Mouse (Mus musculus): Measurements from ENCODE around the gene Lingo1. TPM values are rescaled to one million over a fixed set of nuclear protein-coding genes. Genes with fewer than 3 reads are reported as not detected.
A peak's percentile ranks its signal among the peaks of the same experiment; 100 is the strongest.

The Lingo1 gene
- polyA plus RNA-seq, 1 experiment from 2014 or later: 2.2 TPM

DNA sequence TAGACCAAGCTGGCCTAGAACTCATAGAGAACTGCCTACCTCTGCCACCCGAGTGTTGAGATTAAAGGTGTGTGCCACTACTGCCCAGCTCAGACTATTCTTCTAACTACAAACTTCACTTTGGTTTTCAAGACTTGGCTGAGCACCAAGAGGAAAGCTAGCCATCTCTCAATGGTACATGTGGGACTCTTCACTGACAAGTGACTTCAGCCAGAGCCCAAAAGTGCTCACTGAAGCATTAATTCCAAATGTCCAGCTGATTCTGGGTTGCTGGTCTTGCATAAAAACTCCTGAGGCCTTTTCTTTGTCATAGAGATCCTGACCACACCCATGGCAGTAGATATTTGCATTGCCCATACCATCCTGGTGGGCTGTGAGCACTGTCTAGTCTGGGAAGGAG lies 81.9 kb downstream of the Lingo1 start:
- no peak overlapping the region for H3K9ac ChIP-seq
- 76% methylated on average over 1 of the region's 1 CpGs for WGBS
- H3K4me3 ChIP-seq (replicated peaks): no peak overlapping the region
- no peaks in the 10 kb centered on the region for H3K4me1 ChIP-seq (replicated peaks)
- no peaks in the 10 kb centered on the region for H3K36me3 ChIP-seq
- H3K27me3 ChIP-seq (replicated peaks): peaks cover 4% of the 10 kb centered on the region; the same call in 1 of the 2 replicates
- H3K9me3 ChIP-seq: no peaks in the 10 kb centered on the region
- H3K4me2 ChIP-seq (replicated peaks): no peak overlapping the region
- ATAC-seq: no peak
- H3K27ac ChIP-seq: no peak overlapping the region

DNA sequence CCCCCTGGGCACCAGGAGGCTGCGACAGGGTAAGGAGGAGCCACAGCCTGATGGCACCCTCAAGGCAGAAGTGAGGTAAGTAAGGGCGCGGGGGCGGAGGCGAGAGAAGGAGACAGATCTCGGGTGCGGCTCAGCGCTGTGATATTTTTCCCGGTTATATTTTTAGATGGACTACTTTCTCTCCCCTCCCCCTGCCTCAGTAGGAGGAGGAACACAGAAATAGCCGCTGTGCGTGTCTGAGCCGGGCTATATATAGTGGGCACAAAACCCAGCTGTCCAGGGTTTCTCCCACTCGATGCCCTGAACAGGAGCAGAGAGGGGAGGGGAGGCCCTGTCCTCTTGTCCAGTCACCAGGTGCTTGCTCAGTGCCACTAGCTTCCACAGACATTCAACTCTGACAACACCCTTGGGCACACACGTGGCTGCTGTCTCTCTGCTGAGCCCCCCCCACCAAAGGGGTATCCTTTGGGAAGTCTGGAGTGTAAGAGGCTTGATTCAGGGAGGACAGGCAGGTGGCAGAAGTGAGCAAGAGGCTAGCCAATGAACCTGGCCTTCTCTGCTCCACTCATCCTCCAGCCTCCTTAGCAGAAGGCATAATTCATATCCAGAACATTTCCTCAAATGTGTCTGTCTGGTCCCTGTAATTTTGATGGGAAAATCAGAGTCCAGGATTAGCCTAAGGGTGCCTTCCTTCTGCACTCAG lies 83.5 kb downstream of the Lingo1 start:
- no peak for ATAC-seq
- Histone ChIP-seq H3K27ac (no peak overlapping the region), H3K36me3 (no peaks in the 10 kb centered on the region), H3K4me3 (replicated peaks) (no peak overlapping the region), H3K4me1 (replicated peaks) (no peaks in the 10 kb centered on the region), H3K27me3 (replicated peaks) (no peaks in the 10 kb centered on the region; the same call in 1 of the 2 replicates), H3K9ac (no peak overlapping the region), H3K9me3 (no peaks in the 10 kb centered on the region), H3K4me2 (replicated peaks) (no peak overlapping the region)
- WGBS: 67% methylated on average over 14 of the region's 14 CpGs

GRCm38 (mm10) chr9:56710958-56711357 lies 85.3 kb downstream of the Lingo1 start:
- Histone ChIP-seq H3K4me1 (replicated peaks) (0 out of 2 replicates have a peak, but pooled peaks cover 8% of the 10 kb centered on the region), H3K36me3 (no peaks in the 10 kb centered on the region), H3K9ac (no peak overlapping the region), H3K27ac (no peak overlapping the region), H3K4me3 (replicated peaks) (no peak overlapping the region), H3K4me2 (replicated peaks) (no peak overlapping the region), H3K9me3 (no peaks in the 10 kb centered on the region), H3K27me3 (replicated peaks) (no peaks in the 10 kb centered on the region; the same call in 1 of the 2 replicates)
- ATAC-seq: no peak
- 77% methylated on average over 6 of the region's 6 CpGs for WGBS

- ATAC-seq: no peak
- no peaks in the 10 kb centered on the region for H3K36me3 ChIP-seq
- no peak overlapping the region for H3K9ac ChIP-seq
- H3K9me3 ChIP-seq: no peaks in the 10 kb centered on the region
- H3K27ac ChIP-seq: no peak overlapping the region
- 29% methylated on average over 15 of the region's 15 CpGs for WGBS
- H3K4me2 ChIP-seq (replicated peaks): no peak overlapping the region
- no peak overlapping the region for H3K4me3 ChIP-seq (replicated peaks)
- H3K4me1 ChIP-seq (replicated peaks): 0 out of 2 replicates have a peak, but pooled peaks cover 8% of the 10 kb centered on the region
- H3K27me3 ChIP-seq (replicated peaks): no peaks in the 10 kb centered on the region
Observed at GRCm38 (mm10) chr9:56706482-56707085, 89.7 kb downstream of the Lingo1 start.

- Histone ChIP-seq H3K27ac (no peak overlapping the region), H3K4me3 (replicated peaks) (no peak overlapping the region), H3K9ac (no peak overlapping the region), H3K4me2 (replicated peaks) (no peak overlapping the region), H3K36me3 (no peaks in the 10 kb centered on the region), H3K27me3 (replicated peaks) (no peaks in the 10 kb centered on the region), H3K9me3 (no peaks in the 10 kb centered on the region), H3K4me1 (replicated peaks) (0 out of 2 replicates have a peak, but pooled peaks cover 2% of the 10 kb centered on the region)
- 64% methylated on average over 3 of the region's 3 CpGs for WGBS
- no peak for ATAC-seq
Observed at GRCm38 (mm10) chr9:56701394-56701793, 94.9 kb downstream of the Lingo1 start.

DNA sequence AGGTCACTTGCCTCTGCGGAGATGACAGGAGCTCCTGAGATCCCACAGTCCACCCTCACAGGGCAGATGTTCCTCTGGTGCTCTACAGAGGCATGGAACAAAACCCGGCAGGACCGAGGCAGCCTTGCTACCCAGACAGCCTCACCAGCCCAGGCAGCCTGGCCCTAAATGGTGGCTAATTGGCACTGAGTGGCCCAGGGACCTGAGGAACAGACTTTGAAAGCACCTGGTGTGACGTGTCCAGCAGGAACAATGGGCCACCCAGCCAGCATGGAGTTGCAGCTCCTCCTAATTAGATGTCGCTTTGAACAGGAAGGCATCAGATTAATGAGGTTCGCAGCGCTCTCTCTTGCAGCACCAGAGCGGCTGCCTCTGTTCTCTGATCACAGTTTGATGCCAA lies 95.4 kb downstream of the Lingo1 start:
- WGBS: 61% methylated on average over 8 of the region's 8 CpGs
- Histone ChIP-seq H3K4me3 (replicated peaks) (no peak overlapping the region), H3K36me3 (no peaks in the 10 kb centered on the region), H3K9me3 (no peaks in the 10 kb centered on the region), H3K9ac (no peak overlapping the region), H3K4me2 (replicated peaks) (no peak overlapping the region), H3K27me3 (replicated peaks) (no peaks in the 10 kb centered on the region), H3K4me1 (replicated peaks) (no peaks in the 10 kb centered on the region), H3K27ac (no peak overlapping the region)
- no peak for ATAC-seq

DNA sequence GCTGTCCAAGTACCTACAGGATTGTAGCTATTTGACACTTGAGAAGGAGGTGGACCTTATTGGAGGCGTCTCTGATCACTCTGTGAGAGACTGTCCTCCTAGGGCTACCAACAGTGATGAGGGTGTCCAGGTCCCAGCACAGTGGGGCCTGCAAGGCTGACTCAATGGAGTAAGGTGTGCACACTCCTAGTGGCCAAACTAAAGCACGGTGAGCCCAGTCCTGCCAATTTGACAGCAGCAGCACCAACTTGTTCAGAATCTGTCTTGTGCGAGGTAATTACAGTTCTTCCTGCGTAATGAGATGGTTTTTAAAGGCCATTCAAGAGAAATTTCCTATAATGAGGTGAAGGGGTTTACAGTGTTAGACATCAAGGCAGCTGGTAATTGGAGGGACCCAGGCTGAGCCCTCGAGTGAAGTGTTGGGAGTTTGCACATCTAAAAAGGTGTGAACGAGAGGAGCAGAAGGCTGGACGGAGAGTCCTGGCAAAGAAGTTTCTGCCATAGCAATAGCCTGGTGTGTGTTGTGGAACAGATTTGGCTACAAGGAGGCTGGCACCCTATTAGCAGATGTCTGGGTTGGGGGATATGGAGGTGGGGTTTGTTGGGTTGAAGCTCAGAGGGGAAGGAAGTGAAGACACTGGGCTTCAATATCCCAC lies 97.4 kb downstream of the Lingo1 start:
- H3K9me3 ChIP-seq: no peaks in the 10 kb centered on the region
- no peak overlapping the region for H3K27ac ChIP-seq
- H3K27me3 ChIP-seq (replicated peaks): no peaks in the 10 kb centered on the region
- H3K9ac ChIP-seq: no peak overlapping the region
- no peak overlapping the region for H3K4me3 ChIP-seq (replicated peaks)
- no peak for ATAC-seq
- no peaks in the 10 kb centered on the region for H3K4me1 ChIP-seq (replicated peaks)
- H3K4me2 ChIP-seq (replicated peaks): no peak overlapping the region
- WGBS: 74% methylated on average over 7 of the region's 7 CpGs
- H3K36me3 ChIP-seq: no peaks in the 10 kb centered on the region

DNA sequence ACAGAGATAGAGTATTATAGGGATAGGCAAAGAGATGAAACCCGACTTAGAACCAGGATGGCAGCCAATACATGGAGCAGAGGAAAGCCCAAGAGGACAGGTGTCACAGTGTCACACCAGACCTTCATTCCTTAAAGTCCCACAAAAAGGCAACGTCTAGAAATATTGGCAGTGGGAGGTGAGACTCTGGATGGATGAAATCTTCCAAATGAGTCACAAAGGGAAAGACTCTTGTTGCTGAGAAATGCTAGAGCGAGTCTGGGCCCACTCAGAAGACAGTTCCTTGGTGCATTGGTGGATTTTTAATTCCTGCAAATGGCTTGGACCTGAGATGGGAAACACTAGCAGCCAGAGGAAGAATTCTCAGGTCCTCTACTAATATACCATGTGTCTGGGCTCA lies 102.2 kb downstream of the Lingo1 start:
- 81% methylated on average over 3 of the region's 3 CpGs for WGBS
- Histone ChIP-seq H3K36me3 (no peaks in the 10 kb centered on the region), H3K27ac (no peak overlapping the region), H3K9me3 (no peaks in the 10 kb centered on the region), H3K4me1 (replicated peaks) (no peaks in the 10 kb centered on the region), H3K9ac (no peak overlapping the region), H3K4me3 (replicated peaks) (no peak overlapping the region), H3K4me2 (replicated peaks) (no peak overlapping the region), H3K27me3 (replicated peaks) (no peaks in the 10 kb centered on the region)
- no peak for ATAC-seq

DNA sequence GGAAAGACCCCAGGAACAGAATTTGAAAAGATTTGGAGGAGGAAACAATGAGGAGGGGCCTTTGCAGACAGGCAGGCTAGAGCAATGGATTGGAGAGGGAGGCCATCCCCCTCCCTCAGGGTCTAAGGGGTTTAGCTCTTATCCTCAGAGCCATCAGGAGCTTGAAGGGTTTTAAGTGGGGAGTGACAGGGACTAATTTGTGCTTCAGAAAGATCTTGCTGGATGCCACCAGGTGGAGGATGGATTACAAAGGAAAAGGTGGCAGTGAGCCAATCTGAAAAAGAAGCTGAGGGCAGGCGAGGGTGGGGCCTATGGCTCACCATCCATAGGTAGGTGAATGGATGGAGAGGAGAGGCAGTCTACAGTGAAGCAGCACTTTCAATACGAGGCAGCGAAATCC lies 105.0 kb downstream of the Lingo1 start:
- Histone ChIP-seq H3K9me3 (no peaks in the 10 kb centered on the region), H3K36me3 (no peaks in the 10 kb centered on the region), H3K4me2 (replicated peaks) (no peak overlapping the region), H3K27me3 (replicated peaks) (no peaks in the 10 kb centered on the region), H3K4me3 (replicated peaks) (no peak overlapping the region), H3K9ac (no peak overlapping the region), H3K27ac (no peak overlapping the region), H3K4me1 (replicated peaks) (peaks cover 10% of the 10 kb centered on the region)
- ATAC-seq: no peak
- 85% methylated on average over 3 of the region's 3 CpGs for WGBS

- H3K4me3 ChIP-seq (replicated peaks): no peak overlapping the region
- no peaks in the 10 kb centered on the region for H3K27me3 ChIP-seq (replicated peaks)
- no peak overlapping the region for H3K4me2 ChIP-seq (replicated peaks)
- no peaks in the 10 kb centered on the region for H3K36me3 ChIP-seq
- no peak for ATAC-seq
- H3K9ac ChIP-seq: no peak overlapping the region
- no peaks in the 10 kb centered on the region for H3K9me3 ChIP-seq
- H3K4me1 ChIP-seq (replicated peaks): peaks cover 13% of the 10 kb centered on the region
- WGBS: 66% methylated on average over 1 of the region's 1 CpGs
- no peak overlapping the region for H3K27ac ChIP-seq
Observed at GRCm38 (mm10) chr9:56690679-56691078, 105.6 kb downstream of the Lingo1 start.

GRCm38 (mm10) chr9:56687490-56687889 lies 108.8 kb downstream of the Lingo1 start:
- no peaks in the 10 kb centered on the region for H3K9me3 ChIP-seq
- H3K4me2 ChIP-seq (replicated peaks): no peak overlapping the region
- no peak overlapping the region for H3K9ac ChIP-seq
- no peak for ATAC-seq
- 74% methylated on average over 5 of the region's 5 CpGs for WGBS
- no peak overlapping the region for H3K27ac ChIP-seq
- no peaks in the 10 kb centered on the region for H3K36me3 ChIP-seq
- H3K4me3 ChIP-seq (replicated peaks): no peak overlapping the region
- peaks cover 13% of the 10 kb centered on the region for H3K4me1 ChIP-seq (replicated peaks)
- H3K27me3 ChIP-seq (replicated peaks): no peaks in the 10 kb centered on the region

DNA sequence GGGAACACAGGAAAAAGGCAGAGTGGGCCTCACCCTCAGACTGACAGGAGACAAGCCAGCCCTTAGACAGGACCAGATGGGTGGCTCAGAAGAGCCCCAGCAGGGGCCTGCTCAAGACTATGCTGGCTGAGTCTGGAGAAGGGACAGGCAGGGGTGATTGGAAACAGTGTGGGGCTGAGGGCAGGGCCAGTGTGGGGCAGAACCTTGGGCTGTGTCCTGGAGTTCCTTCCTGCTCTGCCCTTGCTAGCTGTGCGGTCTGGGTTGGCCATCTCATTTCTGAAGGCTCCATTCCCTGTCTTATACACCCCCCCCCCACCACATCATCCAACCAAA lies 109.2 kb downstream of the Lingo1 start:
- H3K27me3 ChIP-seq (replicated peaks): no peaks in the 10 kb centered on the region
- no peak overlapping the region for H3K4me2 ChIP-seq (replicated peaks)
- H3K9ac ChIP-seq: no peak overlapping the region
- WGBS: 85% methylated on average over 1 of the region's 1 CpGs
- H3K36me3 ChIP-seq: no peaks in the 10 kb centered on the region
- H3K4me1 ChIP-seq (replicated peaks): peaks cover 13% of the 10 kb centered on the region
- H3K27ac ChIP-seq: 0 out of 2 replicates have a peak overlapping the region, but pooled peaks have one; percentile 6
- H3K9me3 ChIP-seq: no peaks in the 10 kb centered on the region
- 0 out of 2 replicates have a peak, but pooled peaks have one; percentile 28 for ATAC-seq
- no peak overlapping the region for H3K4me3 ChIP-seq (replicated peaks)
